Mouse (Mus musculus) liver, embryonic 14.5 days (tissue): ENCODE measurements around the gene Lmbrd1.

ENCODE experiments used
- CTCF ChIP-seq: IDR thresholded peaks from 2 replicates; pipeline ENCODE4 v1.5.1; 2016; ENCODE audit warnings: antibody characterized with exemption, low read depth, control low read depth
- EP300 ChIP-seq: IDR thresholded peaks from 2 replicates; pipeline ENCODE4 v1.6.1; 2016; ENCODE audit warnings: antibody characterized with exemption, low read depth

GRCm38 (mm10) chr1:24683947-24684346 lies 5.5 kb downstream of the Lmbrd1 start:
- TF ChIP-seq CTCF (no peak), EP300 (no peak)
